23 mouse cellular contexts compared by ENCODE assay signal in the genomic region with DNA sequence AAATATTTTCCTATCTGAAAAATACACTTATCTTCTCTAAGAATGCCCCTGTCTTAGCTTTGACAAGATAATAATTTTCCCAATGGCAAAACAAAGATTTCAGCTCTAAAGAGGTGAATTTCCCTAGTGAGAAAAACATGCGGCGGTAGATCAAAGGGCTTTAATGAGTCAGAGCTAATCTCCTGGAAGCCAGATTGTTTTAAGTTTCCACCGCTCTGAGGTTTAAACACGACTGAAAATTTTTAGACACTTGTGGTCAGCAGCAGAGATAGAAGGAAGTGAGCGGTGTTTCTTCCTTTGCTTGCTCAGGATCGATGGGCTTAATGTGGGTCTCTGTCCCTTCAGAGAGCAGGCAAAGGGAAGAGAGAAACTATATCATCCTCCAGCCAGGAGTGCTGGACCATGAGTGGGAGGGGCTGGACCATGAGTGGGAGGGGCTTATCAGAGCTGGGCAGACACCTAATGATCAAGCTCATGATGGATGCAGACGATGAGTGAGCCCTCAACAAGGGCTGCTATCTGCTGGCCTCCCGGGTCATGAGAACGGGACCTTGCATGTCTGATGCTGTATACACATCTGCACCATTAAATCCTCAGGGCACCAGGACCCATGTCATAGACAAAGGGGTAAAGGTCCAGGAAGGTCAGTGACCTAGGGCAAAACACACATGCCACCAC.
DNase-seq lines count a peak whose midpoint lies in the region; ATAC-seq and TF ChIP-seq lines count a peak whose summit lies in the region.
"Had no signal": no experiment of that assay in that cellular context is flagged by ENCODE, and none has a peak within 500 bp of the region (broad histone marks: within the 10 kb centered on the region; RNA-seq: fewer than 3 reads in every experiment).

No protein-coding gene starts in this region.

- WGBS in hindbrain, postnatal 0 days, result 69% methylated on average over 9 of the region's 9 CpGs
- 81% methylated on average over 9 of the region's 9 CpGs for WGBS in hindbrain, embryonic 10.5 days
- WGBS in lung, postnatal 0 days, result 59% methylated on average over 9 of the region's 9 CpGs

- no peaks in the 10 kb centered on the region for H3K4me1 ChIP-seq in hindbrain, postnatal 0 days (ENCODE audit: insufficient read depth, low read length)
- no peaks in the 10 kb centered on the region for H3K4me1 ChIP-seq in hindbrain, embryonic 10.5 days (replicated peaks)
- H3K4me1 ChIP-seq in lung, postnatal 0 days (ENCODE audit: insufficient read depth, low read depth, low read length), result no peaks in the 10 kb centered on the region
- H3K4me1 ChIP-seq: hindbrain, embryonic 15.5 days; neural tube, embryonic 12.5 days had no signal

- H3K4me2 ChIP-seq in hindbrain, postnatal 0 days (ENCODE audit: low read depth, low read length), result no peak overlapping the region
- no peak overlapping the region for H3K4me2 ChIP-seq in lung, postnatal 0 days (replicated peaks; ENCODE audit: low read depth, low read length)
- H3K4me2 ChIP-seq: hindbrain, embryonic 15.5 days; neural tube, embryonic 12.5 days had no signal

- H3K9ac ChIP-seq in hindbrain, postnatal 0 days (replicated peaks; ENCODE audit: low read length), result no peak overlapping the region
- no peak overlapping the region for H3K9ac ChIP-seq in lung, postnatal 0 days (replicated peaks; ENCODE audit: low read depth)
- H3K9ac ChIP-seq: forebrain, postnatal 0 days; hindbrain, embryonic 15.5 days; liver, embryonic 14.5 days; neural tube, embryonic 12.5 days had no signal

- no peak for DNase-seq in hindbrain, postnatal 0 days (ENCODE audit: low spot score)
- no peak for DNase-seq in hindbrain, embryonic 10.5 days (ENCODE audit: low spot score)
- DNase-seq in retina, postnatal 7 days (ENCODE audit: low read depth, low spot score), result peak; percentile 25
- no peak for DNase-seq in retina, postnatal 1 day
- peak; percentile 42 for DNase-seq in naive thymus-derived CD4-positive, alpha-beta T cell, adult 2 months (ENCODE audit: low read depth)
- DNase-seq in left cerebral cortex, adult 8-10 months (ENCODE audit: low spot score in 2 of 2), result no peak
- no peak for DNase-seq in lung, postnatal 0 days (ENCODE audit: low spot score)
- DNase-seq: adrenal gland, adult 8-10 months; cerebellum, postnatal 10 days; forebrain, postnatal 0 days; heart, postnatal 14 days; kidney, adult 18-20 months; kidney, postnatal 10 days; layer of hippocampus, postnatal 36 days; lung, postnatal 10 days; thymus, postnatal 14 days had no signal

- H3K36me3 ChIP-seq in hindbrain, postnatal 0 days (ENCODE audit: insufficient read depth, low read length), result no peaks in the 10 kb centered on the region; the same call in 1 of the 2 replicates
- H3K36me3 ChIP-seq in hindbrain, embryonic 10.5 days, result 0 out of 2 replicates have a peak, but pooled peaks cover 5% of the 10 kb centered on the region
- H3K36me3 ChIP-seq in lung, postnatal 0 days (ENCODE audit: insufficient read depth, low read length), result no peaks in the 10 kb centered on the region; the same call in 1 of the 2 replicates
- H3K36me3 ChIP-seq: forebrain, embryonic 10.5 days; G1E; heart, embryonic 10.5 days; hindbrain, embryonic 15.5 days had no signal

- ATAC-seq in hindbrain, postnatal 0 days, result 0 out of 2 replicates have a peak, but pooled peaks have one; percentile 30
- ATAC-seq in granulocyte monocyte progenitor cell, adult 5-6 weeks (replicated peaks; ENCODE audit: poor library complexity, severe bottlenecking), result peak; percentile 35
- no peak for ATAC-seq in lung, postnatal 0 days
- ATAC-seq: forebrain, postnatal 0 days had no signal

- TF ChIP-seq CTCF in hindbrain, postnatal 0 days (IDR thresholded peaks at IDR 0.05; ENCODE audit: low read depth), result no peak
- TF ChIP-seq CTCF in lung, postnatal 0 days (IDR thresholded peaks at IDR 0.05), result no peak

- no peaks in the 10 kb centered on the region for H3K9me3 ChIP-seq in hindbrain, postnatal 0 days (ENCODE audit: low read length)
- no peaks in the 10 kb centered on the region for H3K9me3 ChIP-seq in hindbrain, embryonic 10.5 days
- no peaks in the 10 kb centered on the region for H3K9me3 ChIP-seq in lung, postnatal 0 days (ENCODE audit: low read length)
- H3K9me3 ChIP-seq: forebrain, embryonic 10.5 days; heart, embryonic 10.5 days; hindbrain, embryonic 15.5 days; neural tube, embryonic 12.5 days had no signal

- no peak overlapping the region for H3K27ac ChIP-seq in hindbrain, postnatal 0 days
- H3K27ac ChIP-seq in hindbrain, embryonic 10.5 days, result no peak overlapping the region
- no peak overlapping the region for H3K27ac ChIP-seq in lung, postnatal 0 days (ENCODE audit: low read length)
- H3K27ac ChIP-seq: forebrain, embryonic 10.5 days; heart, embryonic 10.5 days; hindbrain, embryonic 15.5 days; liver, embryonic 14.5 days; neural tube, embryonic 12.5 days had no signal

- H3K4me3 ChIP-seq in hindbrain, postnatal 0 days (ENCODE audit: low read length), result no peak overlapping the region
- no peak overlapping the region for H3K4me3 ChIP-seq in hindbrain, embryonic 10.5 days
- H3K4me3 ChIP-seq in lung, postnatal 0 days (ENCODE audit: low read depth, low read length), result no peak overlapping the region
- H3K4me3 ChIP-seq: forebrain, embryonic 10.5 days; heart, embryonic 10.5 days; hindbrain, embryonic 15.5 days; neural tube, embryonic 12.5 days had no signal

- H3K27me3 ChIP-seq in hindbrain, postnatal 0 days (ENCODE audit: insufficient read depth, low read length), result no peaks in the 10 kb centered on the region
- H3K27me3 ChIP-seq in hindbrain, embryonic 10.5 days (ENCODE audit: insufficient read depth, poor library complexity, severe bottlenecking), result no peaks in the 10 kb centered on the region
- H3K27me3 ChIP-seq in lung, postnatal 0 days (replicated peaks; ENCODE audit: insufficient read depth, low read length), result no peaks in the 10 kb centered on the region
- H3K27me3 ChIP-seq: hindbrain, embryonic 15.5 days; neural tube, embryonic 12.5 days had no signal

- no peak for TF ChIP-seq EP300 in lung, postnatal 0 days (IDR thresholded peaks at IDR 0.05)

Comparison
In these comparisons a context has a peak if more than half of its experiments do, and no peak if none do; other contexts are left out.
1. DNase-seq: peak in retina, postnatal 7 days (single experiment) and naive thymus-derived CD4-positive, alpha-beta T cell, adult 2 months (single experiment); none in hindbrain, postnatal 0 days (single experiment), hindbrain, embryonic 10.5 days (single experiment), retina, postnatal 1 day (single experiment), left cerebral cortex, adult 8-10 months (0 of 2) and lung, postnatal 0 days (single experiment).